8 mouse cellular contexts compared by ENCODE assay signal in the genomic region with DNA sequence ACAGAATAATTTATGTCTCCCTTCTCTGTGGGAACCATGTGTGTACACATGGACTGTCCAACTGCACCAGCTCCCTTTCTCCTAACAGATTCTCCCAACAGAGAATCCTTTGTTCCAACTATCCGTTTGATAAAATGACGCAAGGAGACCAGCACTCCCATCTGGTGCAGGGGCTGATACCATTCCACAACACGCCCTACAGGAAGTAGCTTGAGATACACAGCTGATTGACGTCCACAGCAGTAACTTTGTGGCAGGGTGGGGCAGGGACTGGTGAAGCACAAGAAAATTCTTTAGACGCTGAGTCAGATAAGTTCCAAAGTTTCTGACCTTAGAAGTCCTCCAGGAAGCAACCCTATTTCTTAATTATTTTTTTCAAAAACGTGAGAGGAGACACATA.
DNase-seq lines count a peak whose midpoint lies in the region; ATAC-seq lines count a peak whose summit lies in the region.

No protein-coding gene starts in this region.

- H3K4me1 ChIP-seq in liver, embryonic 11.5 days (replicated peaks; ENCODE audit: control insufficient read depth, insufficient read depth, low read length) = peaks cover 20% of the 10 kb centered on the region
- H3K4me1 ChIP-seq in stomach, embryonic 15.5 days = no peaks in the 10 kb centered on the region
- H3K4me1 ChIP-seq in hindbrain, embryonic 14.5 days (replicated peaks; ENCODE audit: control insufficient read depth, insufficient read depth, low read length) = no peaks in the 10 kb centered on the region

- H3K36me3 ChIP-seq in liver, embryonic 11.5 days (ENCODE audit: control insufficient read depth, insufficient read depth, low read length) = no peaks in the 10 kb centered on the region; the same call in 1 of the 2 replicates
- H3K36me3 ChIP-seq in stomach, embryonic 15.5 days = no peaks in the 10 kb centered on the region; the same call in 1 of the 2 replicates
- H3K36me3 ChIP-seq in hindbrain, embryonic 14.5 days (replicated peaks; ENCODE audit: control insufficient read depth, insufficient read depth) = peaks cover 16% of the 10 kb centered on the region

- peak overlapping the region; percentile 20; the same call in 1 of the 2 replicates for H3K4me2 ChIP-seq in liver, embryonic 11.5 days
- no peak overlapping the region for H3K4me2 ChIP-seq in stomach, embryonic 15.5 days
- no peak overlapping the region for H3K4me2 ChIP-seq in hindbrain, embryonic 14.5 days (replicated peaks)

- ATAC-seq in liver, embryonic 11.5 days (replicated peaks; ENCODE audit: low FRiP score) = peak; percentile 85
- ATAC-seq in stomach, embryonic 15.5 days (ENCODE audit: insufficient read depth, low FRiP score, low read depth) = peak; percentile 84
- ATAC-seq in hindbrain, embryonic 14.5 days (ENCODE audit: low FRiP score) = no peak

- peak; percentile 40 for DNase-seq in retina, postnatal 1 day
- DNase-seq in retina, embryonic 14.5 days (ENCODE audit: low spot score) = no peak
- peak; percentile 32 for DNase-seq in gastrocnemius, postnatal 25 days
- no peak for DNase-seq in liver, embryonic 11.5 days (ENCODE audit: low spot score)
- DNase-seq in hindbrain, embryonic 14.5 days (ENCODE audit: low spot score) = no peak
- DNase-seq in adrenal gland, postnatal 25 days = no peak
- no peak for DNase-seq in right cerebral cortex, adult 18-20 months

- H3K9me3 ChIP-seq in liver, embryonic 11.5 days (ENCODE audit: control insufficient read depth, low read length) = no peaks in the 10 kb centered on the region
- no peaks in the 10 kb centered on the region for H3K9me3 ChIP-seq in stomach, embryonic 15.5 days
- no peaks in the 10 kb centered on the region for H3K9me3 ChIP-seq in hindbrain, embryonic 14.5 days (ENCODE audit: control insufficient read depth, low read length)

- 19% methylated on average over 6 of the region's 6 CpGs for WGBS in liver, embryonic 11.5 days
- WGBS in stomach, embryonic 15.5 days = 33% methylated on average over 6 of the region's 6 CpGs
- 71% methylated on average over 6 of the region's 6 CpGs for WGBS in hindbrain, embryonic 14.5 days

- H3K4me3 ChIP-seq in liver, embryonic 11.5 days (ENCODE audit: low read depth, low read length) = no peak overlapping the region
- H3K4me3 ChIP-seq in stomach, embryonic 15.5 days (replicated peaks) = no peak overlapping the region
- H3K4me3 ChIP-seq in hindbrain, embryonic 14.5 days (replicated peaks; ENCODE audit: low read length) = no peak overlapping the region

- no peaks in the 10 kb centered on the region for H3K27me3 ChIP-seq in liver, embryonic 11.5 days (replicated peaks; ENCODE audit: control insufficient read depth, insufficient read depth, low read length)
- H3K27me3 ChIP-seq in stomach, embryonic 15.5 days (replicated peaks) = no peaks in the 10 kb centered on the region
- H3K27me3 ChIP-seq in hindbrain, embryonic 14.5 days (ENCODE audit: control insufficient read depth, insufficient read depth, low read length) = no peaks in the 10 kb centered on the region

- H3K27ac ChIP-seq in liver, embryonic 11.5 days (ENCODE audit: low read depth, low read length) = no peak overlapping the region
- no peak overlapping the region for H3K27ac ChIP-seq in stomach, embryonic 15.5 days
- no peak overlapping the region for H3K27ac ChIP-seq in hindbrain, embryonic 14.5 days

- H3K9ac ChIP-seq in liver, embryonic 11.5 days (ENCODE audit: low read depth, low read length) = no peak overlapping the region
- no peak overlapping the region for H3K9ac ChIP-seq in stomach, embryonic 15.5 days
- no peak overlapping the region for H3K9ac ChIP-seq in hindbrain, embryonic 14.5 days

Comparison
In these comparisons a context has a peak if more than half of its experiments do, and no peak if none do; other contexts are left out.
1. DNase-seq: peak in retina, postnatal 1 day (single experiment) and gastrocnemius, postnatal 25 days (single experiment); none in retina, embryonic 14.5 days (single experiment), liver, embryonic 11.5 days (single experiment), hindbrain, embryonic 14.5 days (single experiment), adrenal gland, postnatal 25 days (single experiment) and right cerebral cortex, adult 18-20 months (single experiment).